Mouse (Mus musculus): ENCODE results near the gene Akap10. TPM values are rescaled to one million over a fixed set of nuclear protein-coding genes. Genes with fewer than 3 reads are reported as not detected.

Gene Akap10
- total and polyA plus RNA-seq, 3 experiments: 17.7 to 20.1 TPM; not detected in 1

GRCm38 (mm10) chr11:61908315-61908714 lies 21.7 kb downstream of the Akap10 start:
- Histone ChIP-seq H3K9ac (ENCODE audit: control insufficient read depth, low read depth, low read length, poor library complexity, severe bottlenecking) (no peak overlapping the region), H3K27ac (ENCODE audit: control insufficient read depth, low read depth, low read length) (no peak overlapping the region), H3K79me2 (ENCODE audit: control insufficient read depth, insufficient read depth, low read length, poor library complexity) (peaks cover 4% of the 10 kb centered on the region; the same call in 1 of the 2 replicates), H3K27me3 (ENCODE audit: control insufficient read depth in 1 of 2, insufficient read depth in 2 of 2, low read length in 2 of 2) (no peaks in the 10 kb centered on the region), H3K4me3 (ENCODE audit: control insufficient read depth in 1 of 2, insufficient read depth in 1 of 2, low read depth in 2 of 2, low read length in 2 of 2) (no peak overlapping the region), H3K36me3 (ENCODE audit: control insufficient read depth in 1 of 2, insufficient read depth in 2 of 2, low read length in 2 of 2) (peaks cover 2 to 48% of the 10 kb centered on the region in 2 experiments; a peak in 3 of 4 replicates), H3K4me1 (ENCODE audit: control insufficient read depth in 1 of 2, insufficient read depth in 2 of 2, low read length in 2 of 2) (no peaks in the 10 kb centered on the region), H3K9me3 (replicated peaks; ENCODE audit: insufficient read depth, low read length) (no peaks in the 10 kb centered on the region)
- no peak for TF ChIP-seq GATA1 (IDR thresholded peaks at IDR 0.05; ENCODE audit: low read depth, low read length)
- no peak for TF ChIP-seq JUND (IDR thresholded peaks at IDR 0.05; ENCODE audit: low read depth, low read length)
- TF ChIP-seq NELFE (IDR thresholded peaks at IDR 0.05; ENCODE audit: low read depth, low read length): no peak
- TF ChIP-seq NRF1 (IDR thresholded peaks at IDR 0.05; ENCODE audit: insufficient read depth, low read depth, low read length, poor library complexity, severe bottlenecking): no peak
- TF ChIP-seq TBP (IDR thresholded peaks at IDR 0.05; ENCODE audit: low read depth, low read length): no peak
- TF ChIP-seq MAZ (IDR thresholded peaks at IDR 0.05; ENCODE audit: low read depth, low read length): no peak
- no peak for TF ChIP-seq POLR2AphosphoS5 (IDR thresholded peaks at IDR 0.05; ENCODE audit: borderline replicate concordance, low read depth, low read length)
- no peak for TF ChIP-seq ZMIZ1 (IDR thresholded peaks at IDR 0.05; ENCODE audit: low read depth, low read length)
- TF ChIP-seq USF1 (IDR thresholded peaks at IDR 0.05; ENCODE audit: low read depth, low read length): no peak
- TF ChIP-seq TCF12 (IDR thresholded peaks at IDR 0.05; ENCODE audit: low read depth, low read length): no peak
- no peak for TF ChIP-seq CHD2 (IDR thresholded peaks at IDR 0.05; ENCODE audit: low read length)
- no peak for TF ChIP-seq MYC (IDR thresholded peaks at IDR 0.05; ENCODE audit: low read depth, low read length)
- no peak for TF ChIP-seq CTCF (IDR thresholded peaks at IDR 0.05 in 2 of 3, conservative IDR thresholded peaks at IDR 0.05 in 1 of 3; ENCODE audit: control insufficient read depth in 1 of 3, insufficient read depth in 1 of 3, low read depth in 2 of 3, low read length in 3 of 3, poor library complexity in 1 of 3, severe bottlenecking in 1 of 3)
- no peak for TF ChIP-seq GABPA (IDR thresholded peaks at IDR 0.05; ENCODE audit: low read depth, low read length)
- no peak for TF ChIP-seq MXI1 (IDR thresholded peaks at IDR 0.05; ENCODE audit: low read depth, low read length)
- no peak for TF ChIP-seq KAT2A (conservative IDR thresholded peaks at IDR 0.05; ENCODE audit: low read depth, low read length)
- no peak for TF ChIP-seq EP300 (IDR thresholded peaks at IDR 0.05; ENCODE audit: low read depth in 1 of 2, low read length in 2 of 2)
- TF ChIP-seq RCOR1 (IDR thresholded peaks at IDR 0.05; ENCODE audit: low read depth, low read length): no peak
- DNase-seq (ENCODE audit: low read depth, low spot score): no peak

GRCm38 (mm10) chr11:61882183-61882582 lies 47.9 kb downstream of the Akap10 start:
- Histone ChIP-seq H3K79me2 (ENCODE audit: control insufficient read depth, insufficient read depth, low read length, poor library complexity) (no peaks in the 10 kb centered on the region), H3K27me3 (ENCODE audit: control insufficient read depth in 1 of 2, insufficient read depth in 2 of 2, low read length in 2 of 2) (no peaks in the 10 kb centered on the region), H3K4me3 (ENCODE audit: control insufficient read depth in 1 of 2, insufficient read depth in 1 of 2, low read depth in 2 of 2, low read length in 2 of 2) (no peak overlapping the region), H3K36me3 (ENCODE audit: control insufficient read depth in 1 of 2, insufficient read depth in 2 of 2, low read length in 2 of 2) (peaks cover 3 to 57% of the 10 kb centered on the region in 2 experiments; a peak in 3 of 4 replicates), H3K9ac (ENCODE audit: control insufficient read depth, low read depth, low read length, poor library complexity, severe bottlenecking) (no peak overlapping the region), H3K9me3 (replicated peaks; ENCODE audit: insufficient read depth, low read length) (no peaks in the 10 kb centered on the region), H3K4me1 (ENCODE audit: control insufficient read depth in 1 of 2, insufficient read depth in 2 of 2, low read length in 2 of 2) (no peaks in the 10 kb centered on the region), H3K27ac (ENCODE audit: control insufficient read depth, low read depth, low read length) (no peak overlapping the region)
- DNase-seq (ENCODE audit: low read depth, low spot score): peak; percentile 69
- TF ChIP-seq UBTF (IDR thresholded peaks at IDR 0.05; ENCODE audit: borderline replicate concordance, insufficient read depth, low read depth, low read length) (no peak), SMC3 (IDR thresholded peaks at IDR 0.05; ENCODE audit: low read depth, low read length) (peak; percentile 62), SIN3A (IDR thresholded peaks at IDR 0.05; ENCODE audit: low read length) (no peak), ZKSCAN1 (IDR thresholded peaks at IDR 0.05; ENCODE audit: low read depth, low read length) (no peak), MXI1 (IDR thresholded peaks at IDR 0.05; ENCODE audit: low read depth, low read length) (no peak), MYB (IDR thresholded peaks at IDR 0.05; ENCODE audit: low read depth, low read length) (no peak), ZC3H11A (IDR thresholded peaks at IDR 0.05; ENCODE audit: low read depth, low read length) (0 out of 2 replicates have a peak, but pooled peaks have one; percentile 7), TAL1 (IDR thresholded peaks at IDR 0.05; ENCODE audit: low read length) (no peak), RAD21 (IDR thresholded peaks at IDR 0.05; ENCODE audit: low read depth, low read length) (peak; percentile 48), POLR2AphosphoS5 (IDR thresholded peaks at IDR 0.05; ENCODE audit: borderline replicate concordance, low read depth, low read length) (no peak), MAFK (IDR thresholded peaks at IDR 0.05; ENCODE audit: borderline replicate concordance, low read depth, low read length) (no peak), CTCF (IDR thresholded peaks at IDR 0.05 in 2 of 3, conservative IDR thresholded peaks at IDR 0.05 in 1 of 3; ENCODE audit: control insufficient read depth in 1 of 3, insufficient read depth in 1 of 3, low read depth in 2 of 3, low read length in 3 of 3, poor library complexity in 1 of 3, severe bottlenecking in 1 of 3) (peak in 2 of 3 experiments; percentile 16 to 53; a peak in 3 of 6 replicates), JUND (IDR thresholded peaks at IDR 0.05; ENCODE audit: low read depth, low read length) (0 out of 2 replicates have a peak, but pooled peaks have one; percentile 28), CHD1 (IDR thresholded peaks at IDR 0.05; ENCODE audit: low read depth, low read length) (no peak), KAT2A (conservative IDR thresholded peaks at IDR 0.05; ENCODE audit: low read depth, low read length) (no peak), GABPA (IDR thresholded peaks at IDR 0.05; ENCODE audit: low read depth, low read length) (no peak), POLR2AphosphoS2 (IDR thresholded peaks at IDR 0.05; ENCODE audit: low read length) (no peak)

Measured in MEL (cell line).